Mouse (Mus musculus) fibroblast of lung, adult 2 months (primary cell): ENCODE measurements around the gene Cdyl.

Source experiments
- DNase-seq: peaks from one replicate; pipeline ENCODE4 v3.0.0-alpha.2; 2011; ENCODE audit warnings: low read depth

The Cdyl gene

GRCm38 (mm10) chr13:35689560-35689959, 29.9 kb downstream of the Cdyl start:
- no peak for DNase-seq

- DNase-seq, result no peak
Observed at GRCm38 (mm10) chr13:35717658-35718057, 58.0 kb downstream of the Cdyl start.

GRCm38 (mm10) chr13:35719581-35719980, 59.9 kb downstream of the Cdyl start:
- DNase-seq, result no peak

- DNase-seq, result no peak
Observed at GRCm38 (mm10) chr13:35723073-35723472, 63.4 kb downstream of the Cdyl start.

GRCm38 (mm10) chr13:35726025-35726424, 66.4 kb downstream of the Cdyl start:
- no peak for DNase-seq

- DNase-seq, result no peak
Observed at GRCm38 (mm10) chr13:35732131-35732530, 72.5 kb downstream of the Cdyl start.

- DNase-seq, result no peak
Observed at GRCm38 (mm10) chr13:35732891-35733596, 73.4 kb downstream of the Cdyl start.

- no peak for DNase-seq
Observed at GRCm38 (mm10) chr13:35737565-35737964, 77.9 kb downstream of the Cdyl start.

GRCm38 (mm10) chr13:35738210-35738609, 78.6 kb downstream of the Cdyl start:
- DNase-seq, result no peak

- DNase-seq, result no peak
Observed at GRCm38 (mm10) chr13:35739473-35739872, 79.8 kb downstream of the Cdyl start.

GRCm38 (mm10) chr13:35740301-35741039, 80.8 kb downstream of the Cdyl start:
- DNase-seq, result no peak

GRCm38 (mm10) chr13:35741040-35741619, 81.5 kb downstream of the Cdyl start:
- peak; percentile 37 for DNase-seq

- no peak for DNase-seq
Observed at GRCm38 (mm10) chr13:35741620-35742421, 82.2 kb downstream of the Cdyl start.

GRCm38 (mm10) chr13:35742696-35743095, 83.1 kb downstream of the Cdyl start:
- DNase-seq, result no peak

GRCm38 (mm10) chr13:35743196-35743595, 83.6 kb downstream of the Cdyl start:
- DNase-seq, result no peak

GRCm38 (mm10) chr13:35749194-35749593, 89.6 kb downstream of the Cdyl start:
- no peak for DNase-seq

GRCm38 (mm10) chr13:35749680-35750079, 90.0 kb downstream of the Cdyl start:
- DNase-seq, result no peak

GRCm38 (mm10) chr13:35752046-35752445, 92.4 kb downstream of the Cdyl start:
- no peak for DNase-seq

- no peak for DNase-seq
Observed at GRCm38 (mm10) chr13:35755002-35755401, 95.4 kb downstream of the Cdyl start.

GRCm38 (mm10) chr13:35755655-35756283, 96.1 kb downstream of the Cdyl start:
- DNase-seq, result no peak

GRCm38 (mm10) chr13:35756393-35757338, 97.0 kb downstream of the Cdyl start:
- DNase-seq, result no peak
